Mouse (Mus musculus) cerebellum, adult 8-10 months (tissue): ENCODE data around the gene Gm26558.

Source experiments
- DNase-seq: peaks from one replicate; pipeline ENCODE4 v3.0.0; 2022

The Gm26558 gene

DNA sequence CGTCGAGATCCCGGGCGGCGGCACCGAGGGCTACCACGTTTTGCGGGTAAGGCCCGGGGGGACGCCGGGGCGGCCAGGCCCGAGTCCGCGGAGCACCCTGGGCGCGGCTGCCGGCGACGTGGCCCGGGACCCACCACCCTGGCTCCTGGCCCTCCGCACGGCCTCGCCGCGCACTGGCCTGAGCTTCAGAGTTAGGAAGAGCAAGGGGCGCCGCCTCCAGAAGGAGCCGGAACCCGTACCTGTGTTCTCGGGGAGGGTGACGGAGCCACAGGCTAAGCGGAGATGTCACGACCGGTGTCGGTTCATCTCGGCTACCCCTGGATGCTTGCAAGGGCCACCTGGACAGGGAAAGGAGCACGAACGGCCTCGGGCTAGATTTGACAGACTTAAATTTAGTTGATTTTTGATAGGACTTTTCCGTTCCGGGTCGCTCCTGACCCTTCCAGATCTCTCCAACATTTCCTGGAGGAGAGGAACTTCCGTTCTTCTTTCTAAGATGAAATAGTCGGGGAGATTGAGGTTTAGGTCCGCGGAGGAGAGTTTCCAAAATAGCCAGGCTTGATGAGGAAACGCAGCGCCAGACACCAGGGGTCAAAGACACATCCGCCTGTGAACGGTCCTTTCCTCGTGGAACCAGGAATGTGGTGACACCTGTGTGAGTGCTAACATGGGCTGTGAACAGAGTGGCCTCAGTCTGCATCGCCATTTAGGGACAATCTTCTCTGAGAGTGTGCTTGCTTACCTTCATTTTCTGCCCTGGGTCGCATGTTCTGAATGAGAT, at the start of gene Gm26558:
TSS of gene Gm26558 (minus strand) at position 394 of the 781 bp plus-strand sequence.
- no peak for DNase-seq

DNA sequence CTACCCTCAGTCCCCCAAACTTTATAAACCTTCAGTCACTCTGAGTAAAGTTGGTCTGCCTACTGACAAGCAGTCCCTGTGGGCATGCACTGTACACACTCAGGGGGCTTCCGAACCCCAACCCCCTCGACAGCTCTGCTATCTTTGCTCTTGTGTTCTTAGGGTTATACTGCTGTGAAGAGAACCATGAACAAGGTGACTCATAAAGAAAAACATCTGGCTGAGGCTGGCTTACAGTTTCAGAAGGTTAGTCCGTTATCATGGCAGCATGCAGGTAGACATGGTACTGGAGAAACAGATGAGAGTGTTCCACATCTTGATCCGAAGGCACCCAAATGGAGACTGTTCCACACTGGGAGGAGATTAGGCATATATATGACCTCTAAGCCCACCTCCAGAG, 49.0 kb upstream of the Gm26558 start:
- DNase-seq: no peak

DNA sequence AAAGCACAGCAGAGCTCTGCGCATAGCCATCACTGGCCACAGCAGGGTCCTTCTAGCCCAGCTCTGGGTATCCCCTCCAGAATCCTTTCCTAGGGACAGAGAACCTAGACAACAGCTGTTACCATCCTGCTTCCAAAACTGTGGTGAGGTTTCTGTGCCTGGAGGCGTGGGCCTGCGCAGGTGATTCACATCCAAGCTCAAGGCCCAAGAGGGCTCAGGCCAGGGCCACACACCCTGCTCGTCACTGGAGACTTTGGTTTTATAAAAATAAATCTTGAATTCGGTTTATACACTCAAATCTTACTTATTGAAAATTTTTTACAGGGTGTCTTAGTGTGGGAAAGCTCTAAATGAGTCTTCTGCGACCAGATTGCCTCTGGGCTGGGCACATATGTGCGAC, 48.3 kb upstream of the Gm26558 start:
- no peak for DNase-seq

DNA sequence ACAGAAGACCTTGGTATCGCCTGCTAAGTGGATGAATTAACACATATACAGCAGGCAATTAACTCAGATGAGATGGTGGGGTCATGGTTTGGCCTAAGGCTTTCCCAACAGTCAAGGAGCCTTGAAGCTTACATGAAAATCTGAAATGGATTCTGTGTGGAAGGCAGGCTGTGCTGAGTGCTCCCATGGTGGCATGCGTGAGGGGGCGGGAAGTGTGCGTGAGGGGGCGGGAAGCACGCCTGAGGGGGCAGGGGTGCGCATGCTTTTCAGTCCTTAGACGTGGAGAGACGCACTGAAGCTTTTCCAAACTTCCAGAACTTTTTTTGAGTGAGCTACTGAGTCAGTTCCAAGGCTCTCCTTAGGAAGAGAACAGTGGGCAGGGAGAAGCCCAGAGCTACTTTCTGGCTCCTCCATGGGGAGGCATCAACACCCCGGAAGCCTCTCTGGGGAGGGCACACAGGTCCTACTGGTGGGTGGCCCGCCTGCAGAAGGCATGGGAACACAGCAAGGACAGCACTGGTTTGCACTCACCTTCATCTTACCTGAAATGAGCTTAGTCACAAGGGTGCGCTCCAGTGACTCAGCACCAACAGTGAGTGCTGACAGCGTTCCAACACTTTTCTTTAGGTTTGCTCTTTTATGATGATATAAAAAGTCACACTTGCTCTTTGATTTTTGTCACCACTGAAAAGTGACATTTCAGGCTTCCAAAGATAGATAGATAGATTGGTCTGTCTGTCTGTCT, 47.2 kb upstream of the Gm26558 start:
- no peak for DNase-seq

DNA sequence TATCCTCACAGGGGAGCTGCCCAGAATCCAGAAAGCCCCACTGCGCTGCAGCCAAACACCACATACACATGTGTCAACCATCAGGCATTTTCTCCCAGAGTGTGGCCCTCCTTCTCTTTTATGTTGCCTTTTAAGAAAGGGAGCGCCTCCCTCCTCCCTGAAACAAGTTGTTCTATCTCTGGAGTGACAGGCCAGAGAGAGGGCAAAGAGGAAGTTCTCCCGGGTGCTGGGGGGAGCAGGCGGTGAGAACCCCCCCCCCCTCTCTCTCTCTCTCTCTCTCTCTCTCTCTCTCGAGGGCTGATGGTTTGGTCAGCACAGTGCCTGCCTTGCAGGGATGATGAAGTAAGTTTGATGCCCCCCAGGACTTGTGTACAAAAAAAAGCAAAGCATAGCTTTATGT, 40.5 kb upstream of the Gm26558 start:
- DNase-seq: no peak

DNA sequence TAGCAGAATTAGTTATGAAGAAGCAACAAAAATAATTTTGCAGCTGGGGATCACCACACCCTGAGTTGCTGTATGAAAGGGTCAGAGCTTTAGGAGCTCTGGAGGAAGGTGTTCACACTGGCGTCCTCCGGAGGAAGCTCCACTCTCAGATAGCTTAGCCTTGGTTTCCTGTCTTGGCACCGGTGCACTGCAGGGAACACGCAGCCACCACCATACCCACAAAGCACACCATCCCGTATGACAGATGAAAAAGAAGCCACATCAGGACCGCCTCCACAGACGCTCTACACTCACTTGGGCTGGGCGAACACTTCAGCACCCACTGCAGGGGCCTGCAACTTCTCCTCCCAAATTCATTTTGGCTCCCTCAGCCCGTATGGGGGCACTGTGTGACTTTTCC, 39.7 kb upstream of the Gm26558 start:
- DNase-seq: no peak

DNA sequence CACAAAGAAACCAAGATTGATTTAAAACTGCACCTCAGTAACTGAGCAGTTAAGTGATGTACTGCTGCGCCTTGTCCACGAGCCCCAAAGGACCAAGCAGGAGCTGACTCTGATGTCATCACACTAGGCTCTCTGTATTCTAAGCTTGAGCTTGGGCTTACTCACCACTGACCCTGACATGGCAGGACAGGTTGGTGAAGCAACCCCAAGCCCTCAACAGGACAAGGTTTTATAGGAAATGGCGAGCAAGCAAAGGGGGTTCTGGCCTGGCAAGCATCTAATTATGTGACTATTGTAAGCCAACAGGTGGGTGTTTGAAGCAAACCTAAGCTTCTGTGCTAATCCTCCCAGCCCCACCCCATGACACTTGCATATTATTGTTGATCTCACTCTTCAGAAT, 38.9 kb upstream of the Gm26558 start:
- DNase-seq: no peak

DNA sequence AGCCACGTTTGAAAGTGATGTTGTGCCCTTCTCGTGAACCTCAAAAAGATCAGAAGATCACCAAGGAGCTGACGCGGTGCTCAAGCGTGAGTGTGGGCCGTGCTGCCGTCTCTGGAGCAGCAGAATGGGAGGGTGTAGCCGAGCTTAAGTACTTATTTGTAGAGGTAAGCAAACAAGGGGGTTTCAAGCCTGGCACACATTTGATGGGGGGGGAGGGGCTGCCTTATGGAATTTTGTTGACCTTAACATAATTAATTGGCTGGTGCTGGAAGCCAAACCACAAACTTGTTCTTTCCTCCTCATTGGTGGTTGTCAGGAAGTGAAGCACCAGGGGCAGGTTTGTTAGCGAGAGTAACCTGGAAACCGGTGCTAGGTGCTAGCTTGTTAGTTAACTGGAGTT, 33.8 kb upstream of the Gm26558 start:
- DNase-seq: no peak

DNA sequence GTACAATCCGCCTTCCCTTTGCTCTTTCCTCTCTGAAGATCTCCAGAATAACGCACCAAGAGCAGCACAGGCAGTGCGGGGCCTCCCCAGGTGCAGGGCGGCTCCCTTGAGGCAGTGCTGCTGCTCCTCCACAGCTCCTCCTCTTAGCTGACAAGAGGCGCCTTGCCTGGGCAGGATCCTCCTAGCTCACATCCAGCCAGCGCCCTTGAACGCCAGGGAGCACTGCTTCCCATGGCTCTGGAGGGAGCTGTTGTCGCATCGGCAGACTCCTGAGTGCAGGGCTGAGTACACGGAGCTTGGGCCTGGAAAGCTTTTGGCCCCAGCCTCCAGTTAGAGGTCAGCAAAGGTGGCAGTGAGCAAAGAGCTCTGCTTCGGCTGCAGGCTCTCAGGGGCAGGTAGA, 28.3 kb upstream of the Gm26558 start:
- no peak for DNase-seq

DNA sequence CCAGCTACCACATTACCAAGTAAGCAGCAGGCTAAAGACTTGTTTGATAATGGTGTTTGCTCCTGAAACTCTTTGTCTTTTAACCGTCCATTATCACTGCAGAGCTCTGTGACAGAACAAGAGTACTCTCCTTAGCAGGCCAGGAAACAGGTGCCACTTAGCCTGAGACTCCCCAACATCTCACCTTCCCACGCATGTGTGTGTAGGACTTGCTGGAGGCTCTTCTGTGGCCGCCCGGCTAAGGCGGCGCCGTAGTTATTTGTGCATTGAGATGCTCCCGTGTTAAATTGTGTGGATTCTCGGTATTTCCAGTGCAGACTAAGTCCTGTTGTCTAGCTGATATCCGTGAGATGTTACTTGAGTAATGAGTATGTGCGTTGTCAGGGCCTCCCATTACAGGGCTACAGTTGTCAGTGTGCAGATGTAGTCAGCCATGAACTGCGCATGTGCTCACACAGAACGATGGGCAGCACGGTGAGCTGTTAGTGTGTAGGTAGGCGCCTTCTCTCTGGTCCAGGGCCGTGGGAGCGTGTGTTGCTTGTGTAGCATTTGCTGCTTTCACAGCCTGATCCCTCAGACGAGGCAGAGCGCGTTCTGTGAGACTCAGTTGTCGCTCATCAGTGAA, 26.7 kb upstream of the Gm26558 start:
- no peak for DNase-seq

DNA sequence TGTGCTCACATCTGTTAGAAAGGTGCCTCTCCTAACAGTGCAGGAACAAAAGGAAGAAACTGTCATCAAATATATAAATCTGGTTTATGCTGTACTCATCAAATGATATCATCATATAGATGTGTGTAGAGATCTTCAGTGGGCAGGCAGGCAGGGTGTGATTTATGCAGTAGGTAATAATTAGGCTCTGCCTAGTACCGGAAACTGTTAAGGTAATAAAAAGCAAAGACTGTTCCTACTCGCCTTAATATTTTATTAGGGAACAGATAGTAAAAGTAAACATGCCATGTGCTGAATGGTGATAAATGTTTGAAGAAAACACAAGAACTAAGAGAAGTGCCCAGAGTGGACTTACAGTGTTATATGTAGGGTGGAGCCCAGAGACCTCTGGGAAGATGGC, 20.4 kb upstream of the Gm26558 start:
- DNase-seq: no peak

DNA sequence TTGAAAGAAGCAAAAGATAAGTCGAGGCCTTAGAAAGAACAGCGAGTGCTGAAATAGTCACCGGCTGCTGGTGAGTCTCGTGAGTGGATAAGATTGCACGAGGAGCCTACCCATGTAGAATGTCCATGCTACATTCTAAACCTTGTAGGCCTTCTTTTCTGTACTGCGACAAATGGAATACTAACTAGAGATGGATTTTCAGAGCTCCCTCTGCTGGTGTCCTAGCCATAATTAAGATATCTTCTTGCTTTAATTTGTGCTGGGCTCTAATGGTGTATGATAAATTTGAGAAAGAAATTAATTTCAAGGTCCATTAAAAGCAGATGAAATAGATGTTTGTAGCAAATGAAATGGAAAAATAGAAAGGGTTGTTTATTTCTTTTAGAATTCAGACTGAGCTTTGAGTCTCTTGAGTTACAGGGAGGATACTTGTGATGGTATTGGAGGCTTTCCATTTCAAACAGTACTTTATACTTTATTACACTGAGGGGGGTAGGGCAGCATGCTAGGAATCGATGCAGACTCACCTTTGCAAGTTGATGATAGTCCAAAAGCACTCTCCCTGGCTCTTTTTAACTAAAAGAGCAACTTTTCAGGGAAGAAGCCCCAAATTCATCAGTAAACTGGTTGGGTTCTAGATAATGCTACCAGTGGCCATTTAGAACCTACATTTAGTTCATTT, 11.7 kb upstream of the Gm26558 start:
- no peak for DNase-seq

DNA sequence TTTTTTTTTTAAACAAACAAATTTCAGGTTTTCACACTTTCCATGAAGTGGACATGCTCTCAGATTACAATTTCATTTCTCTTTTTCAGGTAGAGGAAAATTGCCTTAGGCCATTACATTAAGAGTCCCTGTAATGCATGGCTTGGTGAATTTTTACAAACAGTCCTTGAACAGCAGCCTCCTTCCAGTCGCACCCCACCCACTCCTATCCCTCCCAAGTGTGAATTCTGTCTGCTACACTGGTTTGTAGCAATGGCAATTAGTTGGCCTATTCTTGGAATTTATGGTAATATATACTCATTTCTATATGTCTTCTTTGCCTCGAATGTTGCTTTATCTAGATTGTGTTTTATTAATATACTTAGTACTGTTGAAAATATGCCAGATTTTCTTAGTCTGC, 10.6 kb upstream of the Gm26558 start:
- DNase-seq: no peak

DNA sequence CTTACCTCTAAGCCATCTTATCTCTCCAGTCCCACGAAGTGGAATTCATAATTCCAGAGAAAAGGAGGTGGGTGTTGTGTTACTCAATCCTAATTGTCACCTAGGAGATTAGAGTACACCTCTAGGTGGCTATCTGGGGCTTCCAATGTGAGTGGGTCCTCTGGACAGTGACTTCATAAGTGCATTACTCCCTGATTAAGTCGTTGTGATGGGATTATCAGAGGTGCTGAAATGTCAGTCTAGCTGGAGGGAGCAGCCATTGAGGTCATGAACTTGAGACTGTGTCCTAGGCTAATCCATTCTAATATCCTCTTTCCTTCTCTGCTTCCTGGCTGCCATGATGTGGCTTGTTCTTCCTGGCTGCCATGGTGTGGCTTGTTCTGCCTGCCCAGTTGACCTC, 8.0 kb upstream of the Gm26558 start:
- no peak for DNase-seq

DNA sequence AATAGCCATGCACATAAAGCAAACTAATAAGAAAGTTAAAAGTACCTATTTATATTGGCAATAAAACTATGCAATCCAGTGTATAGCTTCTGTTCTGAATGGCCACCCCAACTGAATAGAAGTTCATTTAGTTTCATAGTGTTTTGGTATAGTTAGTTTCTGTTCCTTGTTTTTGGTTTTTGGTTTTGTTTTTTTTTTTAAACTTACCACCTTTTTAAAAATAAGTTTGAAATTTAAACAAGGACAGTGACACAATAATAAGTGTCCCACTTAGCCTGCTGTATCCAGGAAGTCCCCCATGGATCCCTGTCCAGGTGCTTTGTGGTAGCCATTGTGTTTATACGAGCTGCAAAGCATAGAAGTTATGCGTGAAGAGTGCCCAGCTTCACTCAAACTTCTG, 7.3 kb upstream of the Gm26558 start:
- no peak for DNase-seq

DNA sequence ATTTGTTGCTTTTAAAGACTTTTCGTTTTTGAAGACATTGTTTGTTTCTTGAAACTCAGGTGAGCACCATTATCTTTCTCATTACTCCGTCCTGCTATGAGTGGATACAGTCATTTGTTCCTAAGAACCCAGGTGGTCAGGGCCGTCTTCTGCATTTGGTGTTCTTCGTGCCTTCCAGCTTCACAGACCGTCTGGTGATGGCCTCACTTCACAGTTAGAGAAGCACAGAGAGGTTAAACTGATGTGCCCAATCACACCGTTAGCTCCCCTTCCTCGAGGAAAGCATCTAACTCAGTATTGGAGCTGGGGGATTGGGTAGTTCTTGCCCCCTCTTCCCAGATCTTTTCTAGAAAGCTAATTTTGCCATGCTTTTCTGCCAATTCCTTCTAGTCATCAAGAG, 5.1 kb upstream of the Gm26558 start:
- DNase-seq: no peak

DNA sequence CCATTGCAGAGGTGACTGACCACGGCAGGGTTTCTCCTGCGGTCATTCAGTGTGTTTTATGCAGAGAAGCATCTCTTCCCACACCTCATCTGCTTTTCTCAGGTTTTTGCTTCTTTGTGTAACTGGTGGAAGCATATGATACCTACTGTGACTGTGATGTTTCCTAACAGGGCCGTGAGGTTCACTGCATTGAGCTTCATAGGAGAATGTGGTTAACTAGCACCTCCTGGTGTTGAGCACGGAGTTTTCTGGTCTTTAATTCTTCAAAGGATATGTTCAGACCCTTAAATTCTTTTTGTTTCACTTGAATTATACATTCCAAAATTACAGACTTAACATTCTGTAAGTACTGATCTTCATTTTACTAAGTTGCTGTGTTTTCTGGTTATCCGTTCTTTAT, 1.9 kb upstream of the Gm26558 start:
- DNase-seq: no peak

DNA sequence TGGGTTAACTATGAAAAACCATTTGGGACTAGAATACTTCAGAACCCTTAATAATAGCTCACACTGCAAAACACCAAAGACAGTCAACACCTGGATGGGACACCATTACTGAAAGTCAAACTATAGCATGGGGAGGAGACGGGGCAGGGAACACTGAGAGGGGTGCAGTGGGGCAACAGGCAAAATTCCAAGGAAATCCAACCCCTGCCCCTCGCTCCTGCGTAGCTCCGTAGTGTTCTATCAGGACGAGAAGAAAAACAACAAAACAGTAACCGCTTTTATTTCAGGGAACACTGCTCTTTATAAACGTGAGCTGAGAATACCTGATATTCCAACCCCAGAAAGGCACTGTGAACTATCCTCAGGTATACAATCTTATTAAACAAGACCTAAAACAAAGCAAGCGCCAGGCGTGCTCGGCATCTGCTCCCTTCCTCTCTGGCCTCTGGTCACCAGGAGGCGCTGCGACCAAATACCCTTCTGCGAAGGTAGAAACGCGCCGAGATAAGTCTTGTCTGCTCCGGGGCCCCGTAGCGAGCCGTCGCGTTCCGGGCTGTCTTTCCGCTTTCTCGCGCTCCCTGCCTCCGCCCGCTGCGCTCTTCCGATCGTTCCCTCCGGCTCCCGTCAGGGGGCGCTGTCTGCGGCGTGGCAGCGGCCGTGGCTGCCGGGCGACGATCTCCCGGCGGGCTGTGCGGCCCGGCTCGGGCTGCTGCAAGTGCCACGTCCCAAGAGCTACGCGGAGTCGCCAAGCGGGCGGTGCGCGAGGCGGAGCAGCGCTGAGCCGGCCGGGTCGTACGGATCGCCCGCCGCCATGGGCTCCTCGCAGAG, 807 bp downstream of the Gm26558 start, which contains the start of gene Gorasp2:
TSS of gene Gorasp2 (plus strand) at position 690 of the 828 bp plus-strand sequence.
- DNase-seq: peak; percentile 97

DNA sequence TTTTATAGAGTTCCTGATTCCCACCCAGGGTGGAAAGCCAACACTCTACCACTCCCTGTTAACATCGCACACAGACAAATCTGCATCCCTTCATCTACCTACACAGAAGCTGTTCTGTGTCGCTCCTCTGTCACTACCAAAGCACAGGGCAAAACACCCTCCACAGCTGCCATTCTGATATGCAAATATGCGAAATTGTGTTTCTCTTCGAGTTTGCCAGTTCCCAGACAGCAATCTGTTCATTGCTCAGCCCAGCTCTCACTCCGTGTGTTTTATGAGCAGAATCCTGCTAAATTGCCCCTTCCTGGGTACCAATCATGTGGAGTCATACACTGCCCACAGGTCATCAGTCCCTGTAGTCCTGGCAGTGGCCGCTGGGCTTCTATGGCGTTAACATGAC, 4.8 kb downstream of the Gm26558 start:
- no peak for DNase-seq

DNA sequence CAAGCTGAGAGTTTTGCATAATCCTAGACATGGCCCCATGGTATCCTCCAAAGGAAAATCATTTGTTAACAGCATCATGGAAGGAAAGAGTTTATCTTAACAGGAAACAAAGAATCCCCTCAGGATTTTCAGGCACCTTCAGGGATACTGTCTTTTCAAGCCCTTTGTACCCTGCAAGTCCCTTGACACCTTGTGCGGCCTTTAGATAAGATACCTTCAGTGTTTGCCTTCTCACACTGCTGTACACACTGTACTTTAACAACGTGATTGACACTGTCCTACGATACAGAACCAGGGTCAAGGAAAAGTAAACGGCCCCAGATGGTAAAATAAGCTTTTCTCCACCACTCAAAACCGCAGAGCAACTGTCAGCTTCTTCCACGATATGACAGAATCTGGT, 10.1 kb downstream of the Gm26558 start:
- DNase-seq: no peak

DNA sequence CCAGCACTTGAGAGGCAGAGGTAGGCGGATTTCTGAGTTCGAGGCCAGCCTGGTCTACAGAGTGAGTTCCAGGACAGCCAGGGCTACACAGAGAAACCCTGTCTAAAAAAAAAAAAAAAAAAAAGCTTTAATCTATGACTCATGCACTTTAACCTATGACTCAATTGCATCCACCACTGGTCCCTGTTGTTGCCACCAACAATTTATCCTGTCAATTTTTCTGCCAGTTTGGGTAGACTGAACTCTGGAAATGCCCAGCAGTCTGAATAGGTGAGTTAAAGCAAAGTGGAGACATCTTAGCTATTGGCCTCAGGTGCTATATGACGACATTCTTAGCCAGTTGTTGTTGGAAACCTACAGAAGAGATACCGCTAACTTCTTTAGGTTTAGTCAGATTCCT, 12.4 kb downstream of the Gm26558 start:
- DNase-seq: no peak

DNA sequence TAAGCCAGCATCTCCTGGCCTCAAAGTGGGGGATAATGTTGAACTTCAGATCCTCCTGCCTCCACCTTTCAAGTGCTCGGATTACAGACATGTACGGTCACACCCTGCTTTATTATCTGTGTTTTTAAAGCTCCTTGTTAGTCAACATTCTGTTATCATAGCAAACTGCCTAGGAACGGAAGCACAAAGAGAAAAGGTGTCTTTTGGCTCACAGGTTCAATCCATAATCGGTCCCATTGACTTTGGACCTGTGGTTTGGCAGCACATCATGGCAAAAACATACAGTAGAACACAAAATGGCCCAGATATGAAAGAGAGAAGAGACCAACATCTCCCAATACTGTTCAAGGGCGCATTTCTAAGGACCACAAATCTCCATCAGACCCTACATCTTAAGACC, 13.6 kb downstream of the Gm26558 start:
- DNase-seq: no peak

DNA sequence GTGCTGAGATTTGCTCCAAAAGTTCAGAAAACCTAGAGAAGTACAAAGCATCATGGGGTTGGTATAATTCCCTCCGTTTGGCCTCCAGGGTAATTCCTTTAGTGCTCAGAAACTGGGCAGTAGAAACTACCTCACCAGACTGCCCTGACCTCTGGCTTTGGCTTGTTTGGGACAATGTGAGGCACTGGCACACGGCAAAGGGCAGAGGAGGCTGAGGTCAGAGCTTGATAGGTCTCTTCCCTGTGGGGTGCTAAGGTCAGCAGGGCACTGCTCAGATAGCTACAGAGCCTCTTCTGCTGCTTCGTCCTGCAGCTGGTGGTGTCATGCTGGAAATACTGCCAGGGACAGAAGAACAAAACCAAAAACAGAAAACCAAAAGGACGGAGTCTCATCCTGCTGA, 14.2 kb downstream of the Gm26558 start:
- DNase-seq: no peak
